Mouse (Mus musculus) liver, adult 2 months (tissue): ENCODE data around the gene Ezh1. TPM values are rescaled to one million over a fixed set of nuclear protein-coding genes. Genes with fewer than 3 reads are reported as not detected.

Experiments
- DNase-seq: peaks from one replicate; pipeline ENCODE4 v3.0.0-alpha.2; 2011; ENCODE audit warnings: low read depth, low spot score; ENCODE audit errors: extremely low read depth
- H3K27ac ChIP-seq: fragments of 200-500 bp; replicated peaks from 2 replicates; pipeline ENCODE4 v1.5.1; 2012; ENCODE audit warnings: low read depth, mild to moderate bottlenecking, control low read depth, inconsistent platforms, low read length; ENCODE audit not compliant: insufficient read depth
- H3K27me3 ChIP-seq: fragments of 200-500 bp; 2 replicates; pipeline ENCODE4 v1.6.1; 2012; ENCODE audit warnings: mild to moderate bottlenecking, moderate library complexity, low read length, inconsistent platforms; ENCODE audit not compliant: control insufficient read depth, insufficient read depth
- H3K36me3 ChIP-seq: fragments of 200-500 bp; 2 replicates; pipeline ENCODE4 v1.6.1; 2012; ENCODE audit warnings: low read length, inconsistent platforms; ENCODE audit not compliant: control insufficient read depth, insufficient read depth
- H3K4me1 ChIP-seq: fragments of 200-500 bp; 2 replicates; pipeline ENCODE4 v1.6.1; 2011; ENCODE audit warnings: low read length; ENCODE audit not compliant: control insufficient read depth, insufficient read depth
- H3K4me3 ChIP-seq: fragments of 200-500 bp; 2 replicates; pipeline ENCODE4 v1.5.1; 2011; ENCODE audit warnings: low read depth, mild to moderate bottlenecking, control low read depth, low read length, moderate library complexity; ENCODE audit not compliant: insufficient read depth
- H3K79me2 ChIP-seq: fragments of 200-500 bp; 2 replicates; pipeline ENCODE4 v1.6.1; 2012; ENCODE audit warnings: inconsistent platforms, mild to moderate bottlenecking, low read length, moderate library complexity; ENCODE audit not compliant: control insufficient read depth, insufficient read depth
- H3K9ac ChIP-seq: fragments of 200-500 bp; 2 replicates; pipeline ENCODE4 v1.6.1; 2012; ENCODE audit warnings: low read depth, mild to moderate bottlenecking, control low read depth, inconsistent platforms, low read length
- CTCF ChIP-seq: fragments of 200-500 bp; IDR thresholded peaks from 2 replicates; pipeline ENCODE4 v1.5.1; 2011; ENCODE audit warnings: low read depth, low read length, control low read depth
- POLR2A ChIP-seq: fragments of 200-500 bp; IDR thresholded peaks from 2 replicates; pipeline ENCODE4 v1.6.1; 2011; ENCODE audit warnings: low read length, control low read depth; ENCODE audit not compliant: insufficient read depth; ENCODE audit errors: extremely low read depth
- WGBS: fragments of 180-500 bp; shearing (Covaris S2); methylation state at CpG from one replicate; pipeline ENCODE4 v1.1.7; 2018; 5-methylcytosine and 5-hydroxymethylcytosine counted together
- polyA plus RNA-seq: library from polyadenylated mRNA; depleted of rRNA; stranded (reverse); fragments of >200 nt; gene quantifications from 2 replicates; pipeline ENCODE4 v1.2.3, GENCODE M21; 2012
- total RNA-seq: library from RNA; depleted of rRNA; stranded (reverse); fragments of >200 nt; gene quantifications from 2 replicates; pipeline ENCODE4 v1.2.3, GENCODE M21; 2014

Ezh1 gene
- total and polyA plus RNA-seq, 2 experiments = 9.2 to 10.5 TPM

- Histone ChIP-seq H3K36me3 (peaks cover 32% of the 10 kb centered on the region), H3K79me2 (peaks cover 12% of the 10 kb centered on the region; the same call in 1 of the 2 replicates), H3K9ac (no peak overlapping the region), H3K27me3 (no peaks in the 10 kb centered on the region), H3K27ac (no peak overlapping the region), H3K4me3 (no peak overlapping the region), H3K4me1 (peaks cover 11% of the 10 kb centered on the region)
- no peak for TF ChIP-seq CTCF
- TF ChIP-seq POLR2A = no peak
- WGBS = 87% methylated on average over 8 of the region's 8 CpGs
- no peak for DNase-seq
Measured at GRCm38 (mm10) chr11:101167963-101168300, 58.3 kb downstream of the Ezh1 start.

DNA sequence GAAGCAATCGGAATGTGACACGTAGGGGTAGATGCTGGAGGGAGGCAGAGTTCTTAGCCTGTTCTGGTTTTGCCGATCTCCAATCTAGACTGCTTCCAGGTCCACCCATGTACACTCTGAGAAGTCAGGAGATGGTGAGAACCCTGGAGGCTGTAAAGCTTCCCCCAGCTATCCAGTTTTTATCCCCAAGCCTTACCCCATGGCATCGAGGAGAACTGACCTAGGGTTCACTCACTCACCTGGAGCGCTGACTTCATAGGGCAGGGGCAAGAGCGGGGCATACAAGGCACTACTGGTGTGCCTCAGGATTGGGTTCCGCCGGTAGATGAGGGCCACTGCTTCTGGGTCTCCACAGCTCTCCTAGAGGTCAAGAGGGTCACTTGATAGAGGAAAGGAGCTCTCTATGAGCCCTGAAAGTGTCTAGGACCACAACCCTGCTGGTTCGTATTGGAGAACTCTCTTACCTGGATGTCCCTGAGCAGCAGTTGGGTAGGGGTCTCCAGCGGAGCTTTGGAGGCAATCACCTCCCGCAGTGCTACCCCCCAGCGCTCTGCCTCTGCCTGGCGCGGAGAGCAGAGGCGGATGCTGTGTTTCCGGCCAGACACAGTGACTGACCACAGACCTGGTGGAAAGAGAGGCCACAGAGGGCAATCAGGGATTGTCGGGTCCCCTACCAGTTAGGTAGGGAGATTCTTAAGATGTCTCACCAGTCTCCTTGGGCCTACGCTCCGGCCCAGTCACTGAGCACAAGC, 58.9 kb downstream of the Ezh1 start:
- H3K79me2 ChIP-seq = peaks cover 12% of the 10 kb centered on the region; the same call in 1 of the 2 replicates
- peaks cover 32% of the 10 kb centered on the region for H3K36me3 ChIP-seq
- no peak for DNase-seq
- H3K4me3 ChIP-seq = no peak overlapping the region
- 93% methylated on average over 19 of the region's 19 CpGs for WGBS
- no peak overlapping the region for H3K27ac ChIP-seq
- TF ChIP-seq CTCF = no peak
- no peak for TF ChIP-seq POLR2A
- H3K27me3 ChIP-seq = no peaks in the 10 kb centered on the region
- H3K9ac ChIP-seq = no peak overlapping the region
- peaks cover 10% of the 10 kb centered on the region for H3K4me1 ChIP-seq

- Histone ChIP-seq H3K9ac (no peak overlapping the region), H3K27me3 (no peaks in the 10 kb centered on the region), H3K4me1 (peaks cover 10% of the 10 kb centered on the region), H3K27ac (no peak overlapping the region), H3K79me2 (peaks cover 12% of the 10 kb centered on the region; the same call in 1 of the 2 replicates), H3K4me3 (no peak overlapping the region), H3K36me3 (peaks cover 32% of the 10 kb centered on the region)
- no peak for DNase-seq
- TF ChIP-seq CTCF = no peak
- WGBS = 92% methylated on average over 14 of the region's 14 CpGs
Measured at GRCm38 (mm10) chr11:101166357-101166756, 59.9 kb downstream of the Ezh1 start.

- H3K27ac ChIP-seq = no peak overlapping the region
- TF ChIP-seq CTCF (no peak), POLR2A (no peak)
- H3K36me3 ChIP-seq = peaks cover 32% of the 10 kb centered on the region
- H3K9ac ChIP-seq = no peak overlapping the region
- peaks cover 6% of the 10 kb centered on the region for H3K4me1 ChIP-seq
- peaks cover 8% of the 10 kb centered on the region; the same call in 1 of the 2 replicates for H3K79me2 ChIP-seq
- DNase-seq = no peak
- 83% methylated on average over 35 of the region's 35 CpGs for WGBS
- no peaks in the 10 kb centered on the region for H3K27me3 ChIP-seq
- H3K4me3 ChIP-seq = no peak overlapping the region
Measured at GRCm38 (mm10) chr11:101164677-101165580, 61.3 kb downstream of the Ezh1 start.

GRCm38 (mm10) chr11:101164351-101164665, 62.0 kb downstream of the Ezh1 start:
- H3K27ac ChIP-seq = no peak overlapping the region
- no peaks in the 10 kb centered on the region for H3K27me3 ChIP-seq
- WGBS = 92% methylated on average over 21 of the region's 21 CpGs
- H3K79me2 ChIP-seq = peaks cover 3% of the 10 kb centered on the region; the same call in 1 of the 2 replicates
- DNase-seq = no peak
- H3K4me3 ChIP-seq = no peak overlapping the region
- H3K4me1 ChIP-seq = peaks cover under 1% of the 10 kb centered on the region
- TF ChIP-seq POLR2A (no peak), CTCF (no peak)
- peaks cover 32% of the 10 kb centered on the region for H3K36me3 ChIP-seq
- H3K9ac ChIP-seq = no peak overlapping the region
